Mouse (Mus musculus) heart, postnatal 36 days (tissue): ENCODE measurements at regions not wholly inside any gene's neighbourhood (a gene's known extent, or its start where the extent isn't known, plus 50 kb on each side); places are given as distances from the start of the nearest gene placed in this dataset.
A peak's percentile ranks its signal among the peaks of the same experiment; 100 is the strongest.

ENCODE experiments used
- DNase-seq, 2 experiments: peaks; one replicate each; pipeline ENCODE4 v3.0.0; 2021 to 2022
- intact Hi-C: fragments of 180-260 bp; cut with DNase I; formaldehyde crosslinking; loops from one replicate; pipeline ENCODE4 v1.15.1; 2025

DNA sequence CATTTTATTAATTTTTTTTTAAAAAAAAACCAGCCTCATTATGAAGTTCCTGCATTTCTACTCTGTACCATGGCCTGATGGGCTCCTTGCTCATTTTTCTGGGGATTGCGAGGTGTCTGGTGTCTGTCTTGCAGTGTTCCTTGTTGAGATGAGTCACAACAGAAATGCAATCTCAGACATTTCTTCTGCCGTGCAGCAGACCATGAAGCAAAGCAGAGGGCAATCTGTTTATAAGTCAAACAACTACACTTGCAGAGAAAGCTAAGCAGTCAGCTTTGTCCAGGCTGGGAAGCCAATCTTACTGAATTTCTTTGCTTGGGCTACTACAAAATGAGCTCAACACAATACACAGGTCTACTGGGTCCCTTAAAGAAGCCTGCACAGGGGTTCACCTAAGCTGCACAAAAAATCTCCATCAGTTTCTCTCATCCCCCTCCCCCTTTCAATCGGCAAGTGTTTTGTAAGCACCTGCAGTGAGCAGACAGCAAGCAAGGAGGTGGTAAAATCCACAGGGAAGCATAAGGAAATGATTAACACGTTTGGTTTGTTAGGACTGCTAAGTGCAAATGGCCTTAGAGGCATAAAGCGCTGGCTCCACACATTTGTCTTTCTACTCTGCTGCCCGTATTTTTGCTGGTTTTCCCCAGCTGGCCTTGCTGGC is 171.0 kb upstream of the Dmrta1 start:
- DNase-seq: no peak
- intact Hi-C loops: no loop called here

DNA sequence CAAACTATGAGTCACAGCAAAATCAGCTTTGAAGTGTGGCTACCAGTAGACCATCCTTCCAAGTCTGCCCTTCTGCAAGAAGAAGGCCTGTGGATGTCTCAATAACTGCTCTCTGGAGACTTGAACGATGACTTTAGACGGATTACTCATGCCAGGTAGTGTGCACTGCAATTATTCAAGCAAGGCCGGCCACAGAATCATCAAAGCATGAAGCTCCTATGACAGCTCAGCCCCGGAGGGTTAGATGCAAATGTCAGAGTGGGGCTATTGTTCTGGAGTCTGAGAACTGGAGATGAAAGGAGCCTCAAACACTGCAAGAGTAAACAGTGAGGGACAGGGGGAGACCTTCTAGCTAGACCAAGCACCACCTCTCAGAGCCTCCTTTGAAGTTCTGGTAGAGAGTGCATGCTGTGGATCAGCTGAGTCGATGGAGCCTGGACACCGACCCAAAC is 173.8 kb upstream of the Dmrta1 start:
- intact Hi-C loops: no loop called here
- no peak for DNase-seq

DNA sequence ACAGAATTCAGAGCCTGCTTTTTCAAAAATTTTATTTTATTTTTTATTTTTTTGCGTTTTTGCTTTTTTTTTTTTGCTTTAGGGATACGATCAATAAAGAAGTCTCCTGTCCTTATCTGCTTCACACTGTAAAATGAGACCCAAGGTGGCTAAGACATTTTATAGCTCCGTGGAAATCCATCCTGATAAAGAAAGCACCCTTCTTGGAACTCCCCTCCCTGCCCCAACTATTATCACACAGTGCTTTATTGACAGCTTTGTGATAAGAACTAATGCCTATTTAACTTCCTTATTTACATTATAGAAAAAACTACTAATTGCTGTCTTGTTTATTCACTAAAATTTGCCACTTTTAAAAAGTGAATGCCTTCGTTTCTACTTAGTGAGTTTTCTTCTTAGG is 179.0 kb upstream of the Dmrta1 start:
- DNase-seq: no peak
- intact Hi-C loops: no loop called here

DNA sequence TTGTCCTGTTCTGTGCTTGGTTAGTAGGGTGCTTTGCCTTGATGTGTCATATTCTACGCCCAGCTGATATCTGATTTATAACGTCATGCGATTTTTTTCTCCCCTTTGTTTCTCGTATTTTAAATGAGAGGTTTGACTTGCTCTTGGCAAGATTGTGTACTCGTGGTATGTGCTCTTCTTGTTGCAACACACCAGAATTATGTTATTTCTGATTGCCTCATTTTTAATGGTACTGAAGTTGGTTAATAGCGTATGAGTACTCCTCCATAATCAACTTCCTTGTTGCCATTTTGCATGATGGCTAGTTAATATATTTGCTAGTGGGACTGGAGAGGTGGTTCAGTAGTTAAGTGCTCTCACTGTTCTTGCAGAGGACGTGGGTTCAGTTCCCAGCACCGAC is 180.1 kb upstream of the Cdkn2b start:
- intact Hi-C loops: no loop called here
- no peak for DNase-seq

DNA sequence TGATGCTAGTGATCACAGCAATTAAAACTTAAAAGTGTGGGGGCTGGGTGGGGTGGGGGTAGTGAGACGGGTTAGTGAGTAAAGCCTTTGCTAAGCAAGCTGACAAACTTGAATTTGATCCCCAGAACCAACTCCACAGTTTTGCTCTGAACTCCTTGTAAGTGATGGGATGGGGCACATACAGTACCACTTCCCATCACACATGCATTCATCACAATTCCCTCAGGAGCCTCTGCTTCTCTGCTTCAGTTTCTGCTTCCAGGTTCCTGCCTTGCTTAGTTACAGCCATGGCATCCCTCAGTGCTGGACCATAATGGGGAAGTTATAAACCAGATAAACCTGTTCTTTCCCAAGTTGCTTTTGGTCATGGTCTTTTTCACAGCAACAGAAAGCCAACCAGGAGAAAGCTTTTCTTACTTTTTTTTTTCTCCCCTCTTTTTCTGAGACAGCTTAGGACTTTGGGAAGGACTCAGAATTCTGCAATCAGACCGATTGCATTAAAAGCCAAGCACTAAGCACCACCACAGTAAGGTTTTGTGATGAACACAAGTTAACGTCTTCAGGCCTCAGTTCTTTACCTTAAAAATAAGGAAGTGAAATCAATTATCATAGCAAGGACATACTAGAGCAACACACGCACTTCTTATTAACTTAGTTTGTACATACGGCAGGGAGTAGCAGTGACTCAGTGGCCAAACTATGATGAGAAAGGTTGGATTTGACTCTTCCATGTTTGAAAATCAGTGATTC is 176.8 kb upstream of the Cdkn2b start:
- DNase-seq: no peak
- intact Hi-C loops: no loop called here

DNA sequence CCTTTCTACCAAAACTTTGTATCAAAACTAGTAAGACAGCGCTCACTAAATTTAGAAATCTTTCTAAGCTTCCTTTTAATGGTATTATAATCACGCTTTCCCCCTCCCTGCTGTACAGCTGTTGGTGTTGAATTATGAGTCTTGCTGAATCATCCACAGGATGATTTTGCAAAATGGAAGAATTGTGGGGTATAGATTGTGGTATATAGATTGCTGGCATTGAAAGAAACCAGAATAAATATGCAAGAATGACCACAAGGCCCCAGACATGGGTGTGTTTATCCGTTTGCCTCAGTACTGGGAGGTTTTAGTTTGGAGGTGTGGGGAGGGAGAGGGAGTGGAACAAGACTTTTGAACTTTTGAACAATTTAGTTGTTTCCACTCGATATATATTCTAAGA is 176.1 kb upstream of the Cdkn2b start:
- DNase-seq: no peak
- intact Hi-C loops: no loop called here

DNA sequence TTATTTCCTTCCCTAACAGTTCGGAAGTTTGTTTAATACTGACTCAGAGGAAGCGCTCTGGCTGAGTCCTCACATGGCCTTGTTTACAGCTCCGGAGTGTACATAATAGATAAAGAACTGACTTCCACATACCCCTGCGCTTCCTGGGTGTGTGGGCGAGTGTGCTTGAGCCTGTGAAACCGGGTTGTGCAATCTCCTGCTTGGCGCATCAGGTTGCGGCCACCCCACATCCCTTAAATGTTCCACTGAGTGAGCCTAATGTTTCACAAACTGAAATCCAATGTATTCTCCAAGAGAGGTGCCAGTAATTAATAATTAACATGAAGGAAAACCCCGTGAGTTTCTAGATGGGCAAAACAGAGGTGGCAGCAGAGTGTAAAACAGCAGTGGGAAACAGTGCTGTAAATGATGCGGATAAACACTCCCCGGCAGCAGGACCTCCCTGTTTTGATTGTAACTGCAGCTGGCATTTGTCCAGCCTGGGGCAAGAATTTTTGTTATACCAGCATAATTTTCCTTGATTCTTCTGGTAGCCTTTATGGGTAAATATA is 175.2 kb upstream of the Cdkn2b start:
- peak; percentile 34 to 35 for DNase-seq
- intact Hi-C loops: no loop called here

DNA sequence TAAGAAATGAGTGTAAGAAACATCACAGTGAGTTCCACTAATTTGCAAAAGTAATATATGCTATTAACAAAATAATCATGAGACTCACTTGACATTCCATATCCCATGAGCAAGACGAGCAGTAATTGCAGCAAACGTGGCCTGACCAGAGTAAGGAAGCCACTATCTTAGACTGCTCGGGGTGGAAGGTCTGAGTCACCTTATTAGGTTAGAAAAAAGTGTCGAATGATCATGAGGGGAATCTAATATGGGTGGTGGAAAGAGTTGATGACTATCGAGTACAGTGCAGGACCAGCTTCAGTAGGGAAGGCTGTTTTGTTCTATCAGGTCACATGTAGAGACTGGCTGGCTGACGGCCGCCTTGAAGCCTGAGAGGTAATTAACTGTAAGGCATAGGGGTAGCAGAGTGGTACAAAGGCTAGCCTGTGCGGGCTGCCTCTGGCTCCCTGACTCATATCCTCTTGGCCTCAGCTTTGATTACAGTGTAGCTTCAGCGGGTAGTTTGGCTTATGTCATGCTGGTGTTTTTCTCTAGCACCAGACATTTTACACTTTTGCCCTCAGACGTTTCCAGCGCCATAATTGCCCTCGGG is 167.9 kb upstream of the Cdkn2b start:
- DNase-seq: no peak
- intact Hi-C loops: no loop called here

DNA sequence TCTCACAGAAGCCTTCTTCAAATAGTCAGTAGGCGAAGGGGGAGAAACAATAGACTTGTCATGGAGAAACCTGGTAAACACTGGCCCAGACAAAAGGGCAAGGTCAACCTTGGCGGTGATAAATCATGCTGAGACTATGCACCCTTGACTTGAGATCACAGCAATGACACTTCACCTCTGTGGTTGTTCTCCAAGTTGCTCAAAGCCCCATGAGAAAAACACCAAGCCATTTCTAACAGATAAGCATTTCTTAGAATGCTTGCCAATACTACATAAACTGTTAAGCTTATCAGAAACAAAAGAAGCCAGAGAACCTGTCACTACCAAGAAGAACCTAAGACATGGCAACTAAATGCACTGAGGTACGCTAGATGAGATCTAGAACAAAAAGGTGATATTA is 165.0 kb upstream of the Cdkn2b start:
- intact Hi-C loops: no loop called here
- no peak for DNase-seq

DNA sequence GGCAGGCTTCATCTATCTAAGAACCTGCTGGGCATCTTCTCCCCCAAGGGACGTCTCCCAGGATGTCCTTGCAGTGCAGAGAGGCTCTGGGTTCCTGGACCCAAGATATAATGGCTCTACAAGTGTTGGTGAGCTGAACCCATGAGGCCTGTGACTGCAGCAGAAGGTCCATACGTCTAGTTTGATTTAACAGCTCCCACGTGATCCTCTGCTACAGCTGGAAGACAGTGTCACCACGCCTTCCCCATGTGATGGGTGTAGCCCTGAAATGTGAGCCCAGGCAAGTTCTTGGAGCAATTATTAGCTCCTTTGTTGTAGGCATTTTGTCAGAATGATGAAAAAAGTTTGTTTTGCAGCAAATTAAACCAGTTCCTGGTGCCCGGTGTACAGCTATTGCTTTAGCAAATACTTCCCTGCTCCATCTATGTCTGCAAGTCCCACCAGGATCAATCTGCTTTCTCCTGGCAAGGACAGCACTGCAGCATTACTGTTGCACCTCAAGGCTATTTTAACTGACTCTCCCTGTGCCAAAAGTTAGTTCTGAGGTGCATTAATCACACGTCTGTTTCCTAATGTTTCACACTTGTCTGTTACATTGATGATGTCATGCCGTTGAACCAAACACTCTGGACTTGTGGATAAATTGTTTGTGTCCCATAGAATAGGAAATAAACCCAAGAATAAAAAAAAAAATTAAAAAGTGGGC is 164.2 kb upstream of the Cdkn2b start:
- no peak for DNase-seq
- intact Hi-C loops: loop anchor here (5.0 kb wide), 2 partner anchors 47 to 183 kb away; partner anchors contain the start of gene Cdkn2a

DNA sequence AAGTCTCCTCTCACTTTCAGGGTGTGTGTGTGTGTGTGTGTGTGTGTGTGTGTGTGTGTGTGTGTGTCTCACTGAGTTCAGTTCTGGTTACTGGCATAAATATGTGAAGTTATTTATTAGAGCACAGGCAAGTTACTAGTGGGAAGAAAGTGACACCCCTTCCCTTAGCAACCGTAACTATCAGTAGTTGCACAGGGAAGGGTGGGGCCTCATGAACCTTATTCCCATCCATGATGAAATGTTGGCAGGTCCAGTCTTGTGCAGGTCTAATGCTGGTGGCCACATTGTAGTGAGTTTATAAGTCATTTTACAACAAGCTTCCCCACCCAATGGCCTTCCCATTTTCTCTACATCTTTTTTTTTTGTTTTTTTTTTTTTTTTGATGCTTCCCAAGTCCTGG is 160.6 kb upstream of the Cdkn2b start:
- intact Hi-C loops: loop anchor here (5.0 kb wide), 2 partner anchors 51 to 179 kb away; partner anchors contain the start of gene Cdkn2a
- DNase-seq: no peak

DNA sequence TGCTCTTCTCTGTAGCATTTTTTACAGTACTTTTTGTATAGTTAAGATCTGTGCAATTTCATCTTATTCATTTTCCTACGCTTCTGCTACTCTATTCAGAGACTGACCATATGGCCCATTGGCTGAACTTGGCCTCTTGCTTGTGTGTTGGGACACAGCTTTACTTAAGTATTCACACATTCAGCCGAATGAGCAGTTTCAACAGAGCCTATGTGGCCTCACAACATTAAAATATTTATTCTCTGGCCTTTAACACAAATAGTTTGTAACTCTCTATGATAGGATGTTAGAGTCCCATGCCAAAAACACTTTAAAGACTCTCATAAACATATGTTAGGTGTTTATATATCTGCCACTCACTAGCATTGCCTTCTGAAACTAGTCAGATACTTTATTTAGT is 159.9 kb upstream of the Cdkn2b start:
- no peak for DNase-seq
- intact Hi-C loops: loop anchor here (5.0 kb wide), 2 partner anchors 52 to 178 kb away; partner anchors contain the start of gene Cdkn2a

DNA sequence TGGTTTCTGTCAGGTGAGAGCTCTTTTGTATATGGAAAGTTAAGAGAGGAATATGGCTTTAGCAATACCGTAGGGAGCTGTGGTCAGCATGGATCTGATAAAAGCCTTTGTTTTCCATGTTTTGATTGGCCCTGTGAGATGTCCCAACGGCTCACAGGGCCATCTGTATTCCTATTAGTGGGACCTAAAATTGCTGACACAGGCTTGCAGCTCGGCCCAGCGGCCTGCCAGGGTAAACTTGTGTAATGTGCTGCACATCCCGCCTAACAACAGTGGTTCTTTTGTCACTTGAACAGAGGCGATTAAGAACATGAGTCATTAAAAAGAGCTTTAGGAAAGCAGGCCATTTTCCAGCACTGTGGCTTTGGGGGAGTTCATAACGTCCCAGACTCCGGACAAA is 159.0 kb upstream of the Cdkn2b start:
- intact Hi-C loops: loop anchor here (5.0 kb wide), 2 partner anchors 52 to 178 kb away; partner anchors contain the start of gene Cdkn2a
- DNase-seq: peak; percentile 43 to 48

DNA sequence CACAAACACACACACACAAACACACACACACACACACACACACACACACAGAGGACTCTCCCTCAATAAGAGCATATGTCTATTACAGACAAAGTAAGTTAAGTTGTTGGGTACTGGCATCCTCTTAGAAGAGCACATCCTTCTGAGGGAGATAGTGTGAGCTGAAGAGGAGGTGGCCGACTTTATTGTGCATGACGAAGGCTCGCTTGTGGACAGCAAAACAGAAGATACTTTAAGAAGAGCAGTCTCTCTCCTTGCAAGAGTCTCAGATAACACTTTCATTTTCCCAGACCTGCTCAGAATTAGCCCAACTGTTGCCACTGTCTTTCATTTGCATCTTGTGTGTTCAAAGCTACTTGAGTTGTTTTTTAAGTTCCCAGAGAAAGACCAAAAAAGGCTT is 158.6 kb upstream of the Cdkn2b start:
- intact Hi-C loops: no loop called here
- DNase-seq: no peak

DNA sequence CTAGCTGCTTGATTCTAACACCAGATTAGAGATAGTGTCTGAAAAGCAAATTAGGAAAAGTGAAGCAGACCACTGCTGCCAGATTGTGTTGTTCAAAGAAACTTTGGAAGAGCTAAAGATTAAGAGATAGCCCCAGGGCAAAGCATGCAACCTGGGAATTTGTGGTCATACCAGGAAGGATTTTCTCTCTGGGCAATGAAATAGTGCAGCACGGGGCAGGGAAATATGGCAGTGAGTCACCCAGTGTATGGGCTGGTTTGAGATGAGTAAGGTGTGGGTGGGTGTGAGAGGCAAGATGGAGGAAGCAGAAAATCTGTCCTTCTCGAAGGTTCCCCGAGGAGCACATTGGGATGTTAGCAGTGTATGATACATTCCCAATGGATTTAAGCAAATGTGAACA is 155.9 kb upstream of the Cdkn2b start:
- DNase-seq: no peak
- intact Hi-C loops: no loop called here

DNA sequence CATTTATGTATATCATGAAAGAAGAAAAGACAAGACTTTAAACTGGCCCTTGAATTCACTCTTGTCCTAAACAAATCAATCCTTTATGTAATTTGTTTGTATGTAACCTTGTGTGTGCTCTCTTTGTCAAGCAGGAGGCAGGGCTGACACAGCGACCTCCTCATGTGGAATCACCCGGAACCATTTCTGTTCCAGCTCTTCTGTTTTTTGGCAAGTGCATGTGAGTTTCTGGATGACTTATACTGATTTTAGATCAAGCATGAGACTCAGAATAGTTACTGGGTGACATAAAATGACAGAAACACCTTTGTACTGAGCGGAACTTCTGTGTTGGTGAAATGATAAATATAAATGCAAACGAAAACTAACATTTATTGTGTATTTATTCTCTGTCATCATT is 152.3 kb upstream of the Cdkn2b start:
- no peak for DNase-seq
- intact Hi-C loops: no loop called here

DNA sequence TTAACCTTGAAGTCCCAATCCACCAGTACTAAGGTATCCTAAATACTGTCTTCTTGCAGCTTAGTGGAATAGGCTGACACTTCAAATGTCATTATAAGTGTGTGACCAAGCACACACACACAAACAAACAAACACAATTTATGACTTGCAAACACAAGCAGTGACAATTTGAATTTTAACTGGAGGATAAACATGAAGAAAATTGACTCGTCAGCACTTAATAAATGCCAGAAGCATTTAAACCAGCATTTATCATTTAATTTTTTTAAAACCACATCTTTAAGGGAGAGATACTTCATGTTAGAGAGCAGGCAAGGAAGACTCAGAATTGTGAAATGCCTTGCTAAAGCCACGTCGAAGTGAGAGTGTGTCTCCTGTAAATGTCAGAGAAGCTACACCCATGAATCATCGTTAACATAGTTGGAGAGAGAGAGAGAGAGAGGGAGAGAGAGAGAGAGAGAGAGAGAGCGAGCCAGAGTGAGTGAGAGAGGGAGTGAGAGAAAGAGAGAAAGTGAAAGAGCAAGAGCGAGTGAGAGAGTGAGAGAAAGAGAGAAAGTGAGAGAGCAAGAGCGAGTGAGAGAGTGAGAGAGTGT is 149.4 kb upstream of the Cdkn2b start:
- intact Hi-C loops: no loop called here

DNA sequence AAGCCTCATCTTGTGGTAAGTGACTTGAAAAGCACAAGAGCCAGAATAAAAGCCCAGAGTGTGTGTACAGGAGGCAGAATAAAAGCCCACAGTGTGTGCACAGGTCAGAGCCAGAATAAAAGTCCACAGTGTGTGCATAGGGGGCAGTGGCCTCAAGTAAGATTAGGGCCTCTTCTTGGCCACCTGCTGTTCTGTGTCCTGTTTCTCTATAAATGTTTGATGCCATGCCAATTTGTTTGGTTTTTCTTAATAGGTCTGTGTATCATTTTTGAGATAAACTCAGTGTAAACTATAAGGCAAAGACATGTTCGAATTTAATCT is 148.5 kb upstream of the Cdkn2b start:
- DNase-seq: no peak
- intact Hi-C loops: no loop called here

More for the DNA sequence above, 149.4 kb upstream of the Cdkn2b start:
- no peak for DNase-seq

DNA sequence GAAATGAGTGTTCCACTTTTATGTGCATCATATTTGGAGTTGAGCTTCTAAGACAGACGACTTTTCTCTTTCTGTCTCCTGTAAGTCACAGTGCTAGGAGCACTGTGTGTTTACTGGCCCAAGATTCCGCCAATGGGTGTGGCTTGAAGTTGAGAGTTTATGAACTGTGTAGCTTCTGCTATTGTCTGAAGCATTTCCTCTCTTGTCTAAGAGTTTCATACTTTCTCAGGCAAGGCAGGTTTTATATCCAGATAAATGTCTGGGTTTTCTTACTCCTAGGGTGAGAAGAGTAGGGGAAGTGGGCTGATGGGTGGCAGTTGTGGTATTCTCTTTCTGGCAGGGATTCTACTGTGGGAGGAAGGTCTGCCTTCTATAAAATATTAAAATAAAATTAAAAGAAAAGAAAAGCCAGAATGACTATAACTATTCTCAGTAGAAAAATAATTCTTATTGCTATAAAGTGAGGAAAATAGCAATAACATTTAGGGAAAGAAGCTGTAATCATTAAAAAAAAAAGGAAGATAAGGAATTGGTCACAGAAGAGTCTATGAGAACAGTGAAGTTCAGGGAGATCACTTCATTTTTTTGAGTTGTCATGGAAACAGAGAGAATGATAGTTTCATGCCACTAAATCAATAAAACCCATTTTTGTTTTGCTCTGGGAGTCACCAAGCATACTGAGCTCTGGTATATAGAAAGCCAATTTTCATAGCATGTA is 147.9 kb upstream of the Cdkn2b start:
- DNase-seq: no peak
- intact Hi-C loops: no loop called here

DNA sequence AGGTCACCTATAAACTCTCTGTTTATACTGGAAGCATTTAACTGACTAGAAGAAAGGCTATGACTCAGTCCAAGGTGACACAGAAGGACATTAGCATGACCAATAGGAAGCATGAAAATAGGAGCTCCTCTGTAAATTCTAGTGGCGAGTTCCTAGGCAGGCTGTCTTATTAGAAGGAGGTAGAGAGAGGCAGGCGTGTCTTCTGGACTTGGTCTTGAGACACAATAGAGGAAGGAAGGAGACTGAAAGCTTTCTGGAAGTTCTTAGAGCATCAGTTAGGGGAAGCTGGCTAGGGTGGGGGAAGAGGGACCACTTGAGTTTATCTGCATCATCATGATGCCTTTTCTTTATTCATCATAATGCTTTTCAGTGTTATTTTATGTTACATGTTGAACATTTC is 147.0 kb upstream of the Cdkn2b start:
- DNase-seq: no peak
- intact Hi-C loops: no loop called here
